Mouse (Mus musculus): ENCODE results near the gene Ulk3.

DNA sequence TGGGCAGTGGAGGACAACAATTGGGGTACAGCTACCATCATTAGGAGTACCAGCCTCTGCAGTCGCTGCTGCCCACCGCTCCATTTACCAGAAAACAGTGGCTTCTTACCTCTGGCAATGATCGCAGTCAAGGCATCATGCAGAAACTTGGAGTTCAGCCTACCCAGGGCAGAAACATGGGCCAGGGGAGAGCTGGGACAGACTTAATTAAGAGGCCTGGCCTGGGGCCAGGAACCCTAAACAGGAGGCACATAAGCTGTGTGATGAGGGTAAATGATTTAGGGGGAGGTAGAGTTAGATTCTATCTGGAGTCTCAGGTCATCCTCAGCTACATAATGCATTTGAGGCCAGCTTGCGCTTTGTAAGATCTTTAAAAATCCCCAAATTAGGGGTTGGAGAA, 40.1 kb upstream of the Ulk3 start:
- TF ChIP-seq CTCF (IDR thresholded peaks at IDR 0.05; ENCODE audit: insufficient read depth, low read length), result no peak
- TF ChIP-seq POLR2A (IDR thresholded peaks at IDR 0.05; ENCODE audit: borderline replicate concordance, extremely low read depth, low read depth, low read length), result no peak
